Mouse (Mus musculus) midbrain, postnatal 0 days (tissue): ENCODE data around the gene Stil. TPM values are rescaled to one million over a fixed set of nuclear protein-coding genes. Genes with fewer than 3 reads are reported as not detected.

Experiments
- ATAC-seq: fragments of 200-750 bp; cut with Nextera tagmentation; 2 replicates; pipeline ENCODE4 v1.8.0; 2017; ENCODE audit warnings: moderate number of reproducible peaks, mild to moderate bottlenecking, moderate TSS enrichment, moderate library complexity; ENCODE audit not compliant: low FRiP score
- DNase-seq: peaks from one replicate; pipeline ENCODE4 v3.0.0-alpha.2; 2015; ENCODE audit warnings: low spot score
- H3K27ac ChIP-seq: fragments of 300-500 bp; sonication (generic); 2 replicates; pipeline ENCODE4 v1.5.1; 2014; ENCODE audit warnings: low read depth, mild to moderate bottlenecking, low read length, mixed read lengths
- H3K27me3 ChIP-seq: fragments of 300-500 bp; sonication (generic); 2 replicates; pipeline ENCODE4 v1.6.1; 2014; ENCODE audit warnings: low read length, control low read depth, mixed read lengths; ENCODE audit not compliant: insufficient read depth
- H3K36me3 ChIP-seq: fragments of 300-500 bp; sonication (generic); 2 replicates; pipeline ENCODE4 v1.6.1; 2014; ENCODE audit warnings: low read length, control low read depth, mixed read lengths; ENCODE audit not compliant: insufficient read depth
- H3K4me1 ChIP-seq: fragments of 300-500 bp; sonication (generic); 2 replicates; pipeline ENCODE4 v1.6.1; 2014; ENCODE audit warnings: mild to moderate bottlenecking, control low read depth, antibody characterized with exemption, low read length, mixed read lengths; ENCODE audit not compliant: insufficient read depth
- H3K4me2 ChIP-seq: fragments of 300-500 bp; sonication (generic); 2 replicates; pipeline ENCODE4 v1.6.1; 2014; ENCODE audit warnings: low read depth, mild to moderate bottlenecking, low read length, mixed read lengths; ENCODE audit not compliant: poor library complexity, severe bottlenecking
- H3K4me3 ChIP-seq: fragments of 300-500 bp; sonication (generic); 2 replicates; pipeline ENCODE4 v1.5.1; 2014; ENCODE audit warnings: low read depth, mild to moderate bottlenecking, low read length, moderate library complexity
- H3K9ac ChIP-seq: fragments of 300-500 bp; sonication (generic); replicated peaks from 2 replicates; pipeline ENCODE4 v1.6.1; 2014; ENCODE audit warnings: mild to moderate bottlenecking, low read length, moderate library complexity, mixed read lengths; ENCODE audit not compliant: poor library complexity, severe bottlenecking
- H3K9me3 ChIP-seq: fragments of 300-500 bp; sonication (generic); 2 replicates; pipeline ENCODE4 v1.6.1; 2016; ENCODE audit warnings: low read length, control low read depth
- CTCF ChIP-seq: IDR thresholded peaks from 2 replicates; pipeline ENCODE4 v1.5.1; 2016; ENCODE audit warnings: antibody characterized with exemption, mild to moderate bottlenecking
- WGBS: fragments of 180-500 bp; shearing (Covaris S2); extraction: QIAGEN DNeasy Blood & Tissue Kit; methylation state at CpG from one replicate; pipeline ENCODE4 v1.1.7; 2014; 5-methylcytosine and 5-hydroxymethylcytosine counted together
- polyA plus RNA-seq: library from polyadenylated mRNA; unstranded; fragments of >200 nt; fragmentation: Nextera tagmentation; extraction: Ambion mirVana; gene quantifications from 2 replicates; pipeline ENCODE4 v1.2.1, GENCODE M21; 2015
- total RNA-seq: library from RNA; depleted of rRNA; stranded (reverse); fragments of >200 nt; gene quantifications from 2 replicates; pipeline ENCODE4 v1.2.3, GENCODE M21; 2014

Gene Stil
- total and polyA plus RNA-seq, 2 experiments from 2014 or later: 1.4 to 1.9 TPM

DNA sequence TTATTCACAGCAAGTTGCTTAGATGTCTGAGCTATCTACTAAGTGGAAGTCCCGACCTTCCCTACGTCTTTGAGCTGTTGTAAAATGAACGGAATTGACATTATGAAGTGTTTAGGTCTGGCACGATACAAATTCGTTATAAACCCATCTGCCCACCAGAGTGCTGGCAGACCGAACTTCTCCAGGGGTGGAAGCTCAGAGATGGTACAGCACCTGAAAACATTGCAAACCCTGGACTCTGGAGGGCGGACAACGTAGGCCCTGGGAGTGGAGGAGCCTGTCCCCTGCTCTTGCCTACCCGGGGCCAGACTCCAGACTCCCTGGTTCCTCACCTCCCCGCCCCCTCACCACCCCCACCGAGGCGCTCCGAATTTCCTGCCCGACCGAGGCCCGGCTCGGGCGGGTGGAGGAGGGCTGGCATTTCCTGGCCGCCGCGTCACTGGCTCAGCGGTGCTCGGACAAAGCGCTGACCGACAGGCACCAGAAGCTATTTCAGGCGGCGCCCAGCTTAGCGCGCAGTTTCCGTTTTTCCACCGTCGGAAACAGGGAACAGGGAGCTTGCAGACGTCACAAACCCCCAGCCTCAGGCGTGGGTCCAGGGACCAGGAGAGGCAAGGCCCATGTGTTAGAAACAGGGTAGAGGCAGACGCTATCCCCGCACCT, 52.5 kb downstream of the Stil start:
- H3K4me3 ChIP-seq: peak overlapping the region; percentile 25
- WGBS: under 1% methylated on average over 36 of the region's 36 CpGs

DNA sequence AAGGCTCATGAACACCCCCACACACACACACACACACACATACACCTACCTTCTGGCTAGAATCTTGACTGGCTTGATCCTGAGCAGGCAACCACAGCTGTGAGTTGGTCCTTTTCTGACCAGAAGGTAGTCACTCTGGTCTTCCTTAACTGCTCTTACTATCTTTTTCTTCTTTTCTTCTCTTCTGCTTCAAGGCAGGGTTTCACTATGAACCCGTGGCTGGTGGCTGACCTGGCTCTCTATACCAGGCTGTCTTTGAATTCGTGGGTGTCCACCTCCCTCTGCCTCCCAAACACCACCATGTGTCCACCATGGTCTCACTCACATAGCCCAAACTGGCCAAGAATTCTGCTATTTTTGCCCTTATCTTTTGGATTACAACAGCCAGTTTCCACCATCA, 55.1 kb downstream of the Stil start:
- WGBS: 17% methylated on average over 2 of the region's 2 CpGs
- TF ChIP-seq CTCF: no peak

More for the DNA sequence above, 52.5 kb downstream of the Stil start:
- H3K4me2 ChIP-seq: peak overlapping the region; percentile 49
- peak; percentile 5 for DNase-seq
- H3K9me3 ChIP-seq: no peaks in the 10 kb centered on the region
- H3K36me3 ChIP-seq: no peaks in the 10 kb centered on the region
- H3K4me1 ChIP-seq: 0 out of 2 replicates have a peak, but pooled peaks cover 3% of the 10 kb centered on the region
- no peak for TF ChIP-seq CTCF
- no peak overlapping the region for H3K27ac ChIP-seq
- peak overlapping the region; percentile 42; the same call in 1 of the 2 replicates for H3K9ac ChIP-seq
- no peak; the same call in 1 of the 2 replicates for ATAC-seq
- H3K27me3 ChIP-seq: peaks cover 37% of the 10 kb centered on the region

DNA sequence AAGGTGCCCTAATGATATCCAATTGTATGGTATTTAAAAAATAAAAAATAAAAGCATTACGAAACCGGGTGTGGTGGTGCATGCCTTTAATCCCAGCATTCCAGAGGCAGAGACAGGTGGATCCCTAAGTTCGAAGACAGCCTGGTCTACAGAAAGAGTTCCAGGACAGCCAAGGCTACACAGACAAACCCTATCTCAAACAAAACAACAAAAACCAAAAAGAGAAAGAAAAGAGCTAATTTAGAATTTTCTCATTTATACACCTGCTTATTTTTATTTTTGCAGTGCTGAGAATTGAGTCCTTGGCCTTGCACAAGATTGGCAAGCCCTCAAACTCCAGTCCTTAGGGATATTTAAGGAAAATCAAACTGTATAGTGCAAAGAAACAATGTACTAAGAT, 55.7 kb downstream of the Stil start:
- Histone ChIP-seq H3K4me2 (peak overlapping the region; percentile 46), H3K9me3 (no peaks in the 10 kb centered on the region), H3K27ac (peak overlapping the region; percentile 84)

More for the DNA sequence above, 55.1 kb downstream of the Stil start:
- Histone ChIP-seq H3K4me2 (no peak overlapping the region), H3K9me3 (no peaks in the 10 kb centered on the region), H3K36me3 (no peaks in the 10 kb centered on the region), H3K9ac (no peak overlapping the region), H3K4me3 (no peak overlapping the region), H3K27me3 (peaks cover 35% of the 10 kb centered on the region), H3K4me1 (0 out of 2 replicates have a peak, but pooled peaks cover 3% of the 10 kb centered on the region), H3K27ac (no peak overlapping the region)
- ATAC-seq: no peak
- DNase-seq: no peak

DNA sequence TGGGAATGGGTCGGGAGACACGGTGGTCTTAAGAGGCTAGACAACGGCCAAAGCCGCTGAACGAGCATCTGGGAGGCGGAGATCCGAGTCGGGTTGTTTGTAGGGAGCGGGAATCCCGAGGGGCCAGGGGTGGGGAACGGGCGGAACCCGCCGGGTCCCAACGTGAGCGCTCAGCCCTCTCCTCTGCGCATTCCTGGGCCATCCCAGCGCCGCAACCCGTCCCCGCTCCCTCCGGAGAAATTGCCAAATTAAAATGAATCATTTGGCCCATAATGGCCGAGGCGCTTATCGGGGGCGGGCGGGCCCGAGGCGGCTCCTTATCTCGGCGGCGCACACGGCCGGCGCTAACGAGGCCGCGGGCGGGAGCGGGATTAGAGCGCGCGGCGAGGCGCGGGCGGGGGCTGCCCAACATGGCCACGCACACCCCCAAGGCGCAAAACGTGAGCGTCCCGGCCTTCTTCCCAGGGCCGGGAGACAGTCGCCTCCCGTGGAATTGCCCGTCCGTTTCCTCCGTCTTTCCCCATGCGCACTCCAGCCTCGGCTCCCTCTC, 56.5 kb downstream of the Stil start, which contains the start of gene Tal1:
TSS of gene Tal1 (plus strand) at position 56 of the 550 bp plus-strand sequence.
- DNase-seq (no peak), ATAC-seq (peak; percentile 64)
- H3K36me3 ChIP-seq: no peaks in the 10 kb centered on the region
- no peaks in the 10 kb centered on the region for H3K9me3 ChIP-seq
- peak within 1 kb of the TSS; percentile 69 for H3K9ac ChIP-seq
- 0 out of 2 replicates have a peak, but pooled peaks cover 3% of the 10 kb centered on the region for H3K4me1 ChIP-seq
- WGBS: 1% methylated on average over 58 of the region's 60 CpGs
- peak within 1 kb of the TSS; percentile 46 for H3K4me2 ChIP-seq
- peaks cover 35% of the 10 kb centered on the region for H3K27me3 ChIP-seq
- peak within 1 kb of the TSS; percentile 42 for H3K4me3 ChIP-seq
- no peak for TF ChIP-seq CTCF
- peak within 1 kb of the TSS; percentile 84 for H3K27ac ChIP-seq

More for the DNA sequence above, 55.7 kb downstream of the Stil start:
- Histone ChIP-seq H3K4me1 (0 out of 2 replicates have a peak, but pooled peaks cover 3% of the 10 kb centered on the region), H3K27me3 (peaks cover 36% of the 10 kb centered on the region), H3K9ac (peak overlapping the region; percentile 69; the same call in 1 of the 2 replicates), H3K4me3 (no peak overlapping the region), H3K36me3 (no peaks in the 10 kb centered on the region)
- ATAC-seq (no peak), DNase-seq (no peak)
- TF ChIP-seq CTCF: no peak
- 23% methylated on average over 3 of the region's 3 CpGs for WGBS

DNA sequence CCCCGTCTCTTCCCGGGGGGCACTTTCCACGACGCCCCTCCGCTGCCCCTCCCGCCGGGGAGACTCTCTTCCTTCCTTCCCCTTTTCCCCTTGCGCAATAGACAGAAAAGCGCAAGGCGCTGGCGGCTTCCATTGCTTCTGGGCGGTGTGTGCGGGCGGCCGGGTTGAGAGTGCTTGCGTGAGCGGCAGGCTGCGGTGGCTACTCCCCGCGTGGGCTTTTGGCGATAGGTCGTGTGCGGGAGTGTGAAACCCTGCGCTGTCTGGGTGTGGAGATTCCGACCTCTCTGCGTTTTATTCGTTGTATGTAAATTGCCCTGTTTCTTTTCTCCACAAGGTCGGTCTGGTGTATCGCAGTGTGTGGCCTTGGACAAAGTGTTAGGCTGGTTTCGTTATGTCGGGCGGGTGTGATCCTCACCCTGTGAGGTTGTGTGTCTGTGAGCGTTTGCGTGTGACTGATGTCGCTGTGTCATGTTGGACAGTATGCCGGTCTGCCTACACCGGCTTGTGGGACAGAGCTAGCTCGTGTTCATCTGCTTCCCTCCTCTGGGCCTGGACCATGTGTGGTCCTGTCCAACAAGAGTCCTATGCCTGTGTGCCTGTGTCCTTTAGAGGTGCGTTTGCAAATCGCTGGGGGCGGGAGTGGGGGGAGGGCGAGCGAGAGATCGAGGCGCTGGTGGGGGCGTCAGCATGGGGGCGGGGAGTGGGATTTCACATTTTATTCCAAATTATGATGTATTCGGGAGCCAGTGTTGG, 57.1 kb downstream of the Stil start:
- WGBS: under 1% methylated on average over 46 of the region's 48 CpGs
- H3K9me3 ChIP-seq: no peaks in the 10 kb centered on the region
- H3K27me3 ChIP-seq: peaks cover 39% of the 10 kb centered on the region
- peak overlapping the region; percentile 42 for H3K4me3 ChIP-seq
- H3K9ac ChIP-seq: peak overlapping the region; percentile 69
- 0 out of 2 replicates have a peak, but pooled peaks cover 3% of the 10 kb centered on the region for H3K4me1 ChIP-seq
- ATAC-seq (peak; percentile 78), DNase-seq (peak; percentile 17)
- H3K4me2 ChIP-seq: peak overlapping the region; percentile 46
- no peaks in the 10 kb centered on the region for H3K36me3 ChIP-seq
- no peak for TF ChIP-seq CTCF
- peak overlapping the region; percentile 84 for H3K27ac ChIP-seq
